Mouse (Mus musculus): ENCODE measurements around the gene Olfr1100.

The Olfr1100 gene

GRCm38 (mm10) chr2:86979854-86980253, at the start of gene Olfr1100:
Olfr1100 (minus strand) TSS chr2:86979954.
- DNase-seq, result no peak

- no peak for DNase-seq
Observed at GRCm38 (mm10) chr2:87026980-87027379, 47.2 kb upstream of the Olfr1100 start, which contains the start of gene Olfr1104. Olfr1104 (minus strand) TSS chr2:87027080.

- no peak for DNase-seq
Observed at GRCm38 (mm10) chr2:86998098-86998497, 18.3 kb upstream of the Olfr1100 start, which contains the start of gene Olfr1102. Olfr1102 (plus strand) TSS chr2:86998398.

GRCm38 (mm10) chr2:86991121-86991520, 11.4 kb upstream of the Olfr1100 start, which contains the start of gene Olfr1101:
Olfr1101 (minus strand) TSS chr2:86991221.
- no peak for DNase-seq

GRCm38 (mm10) chr2:86960593-86960992, 19.2 kb downstream of the Olfr1100 start, which contains the start of gene Olfr1099:
Olfr1099 (minus strand) TSS chr2:86960693.
- DNase-seq, result no peak

GRCm38 (mm10) chr2:86926557-86926956, 53.2 kb downstream of the Olfr1100 start:
- DNase-seq, result no peak
